Mouse (Mus musculus): ENCODE results near the gene Apoc3.

Apoc3 gene

DNA sequence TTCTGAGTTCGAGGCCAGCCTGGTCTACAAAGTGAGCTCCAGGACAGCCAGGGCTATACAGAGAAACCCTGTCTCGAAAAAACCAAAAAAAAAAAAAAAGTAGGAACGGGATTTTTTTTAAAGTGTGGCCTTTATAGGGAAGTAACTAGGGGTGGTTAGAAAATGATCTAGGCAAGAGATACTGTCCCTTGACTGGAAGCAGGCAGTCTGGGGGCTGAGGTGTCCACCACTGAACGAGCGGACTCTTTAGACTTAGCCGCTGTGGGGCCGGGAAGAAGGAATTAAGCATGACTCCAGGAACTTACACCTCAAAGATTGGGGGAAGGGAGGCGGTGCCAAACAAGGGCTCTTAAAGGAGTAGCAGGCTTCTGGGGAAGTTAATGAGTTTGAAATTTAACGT is 17.3 kb downstream of the Apoc3 start:
- Histone ChIP-seq H3K27me3 (ENCODE audit: control insufficient read depth, insufficient read depth, low read length, poor library complexity, severe bottlenecking) (no peaks in the 10 kb centered on the region), H3K36me3 (ENCODE audit: control insufficient read depth, insufficient read depth, low read length, poor library complexity, severe bottlenecking) (peaks cover 5% of the 10 kb centered on the region; the same call in 1 of the 2 replicates)
- no peak for DNase-seq (ENCODE audit: low read depth, low spot score)

DNA sequence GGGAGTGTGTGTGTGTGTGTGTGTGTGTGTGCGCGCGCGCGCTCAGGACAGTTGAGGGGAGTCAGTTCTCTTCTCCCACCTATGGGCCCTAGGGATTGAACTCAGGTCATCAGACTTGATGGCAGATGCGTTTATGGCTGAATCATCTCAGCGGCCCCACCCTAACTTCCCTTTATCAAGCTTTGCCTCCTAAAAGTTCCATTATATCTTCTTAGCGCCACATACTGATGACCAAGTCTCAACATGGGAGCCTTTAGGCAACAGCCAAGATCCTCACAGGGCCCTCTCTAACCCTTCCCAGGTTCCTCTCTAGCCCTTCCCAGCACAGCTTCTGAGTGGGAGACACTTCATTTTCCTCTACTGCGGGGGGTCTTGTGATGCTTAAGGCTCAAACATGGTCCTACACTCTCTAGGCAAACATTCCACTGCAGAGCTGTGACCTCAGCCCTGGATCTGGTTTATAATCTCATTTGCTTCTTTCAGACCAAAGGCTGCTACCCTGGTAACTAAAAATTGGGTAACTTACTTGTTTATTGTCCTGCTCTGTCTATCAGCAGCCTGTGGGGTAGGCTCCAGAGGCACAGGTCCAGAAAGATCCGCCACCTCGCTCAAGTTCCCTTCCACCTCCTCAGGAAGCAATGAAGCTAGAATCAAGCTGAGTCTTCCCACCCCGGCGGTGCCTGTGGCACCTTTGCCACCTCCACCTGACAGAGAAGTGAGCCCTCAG is 18.5 kb downstream of the Apoc3 start:
- no peaks in the 10 kb centered on the region for H3K27me3 ChIP-seq (ENCODE audit: control insufficient read depth, insufficient read depth, low read length, poor library complexity, severe bottlenecking)
- H3K36me3 ChIP-seq (ENCODE audit: control insufficient read depth, insufficient read depth, low read length, poor library complexity, severe bottlenecking): peaks cover 8% of the 10 kb centered on the region
- no peak for DNase-seq (ENCODE audit: low read depth, low spot score)

DNA sequence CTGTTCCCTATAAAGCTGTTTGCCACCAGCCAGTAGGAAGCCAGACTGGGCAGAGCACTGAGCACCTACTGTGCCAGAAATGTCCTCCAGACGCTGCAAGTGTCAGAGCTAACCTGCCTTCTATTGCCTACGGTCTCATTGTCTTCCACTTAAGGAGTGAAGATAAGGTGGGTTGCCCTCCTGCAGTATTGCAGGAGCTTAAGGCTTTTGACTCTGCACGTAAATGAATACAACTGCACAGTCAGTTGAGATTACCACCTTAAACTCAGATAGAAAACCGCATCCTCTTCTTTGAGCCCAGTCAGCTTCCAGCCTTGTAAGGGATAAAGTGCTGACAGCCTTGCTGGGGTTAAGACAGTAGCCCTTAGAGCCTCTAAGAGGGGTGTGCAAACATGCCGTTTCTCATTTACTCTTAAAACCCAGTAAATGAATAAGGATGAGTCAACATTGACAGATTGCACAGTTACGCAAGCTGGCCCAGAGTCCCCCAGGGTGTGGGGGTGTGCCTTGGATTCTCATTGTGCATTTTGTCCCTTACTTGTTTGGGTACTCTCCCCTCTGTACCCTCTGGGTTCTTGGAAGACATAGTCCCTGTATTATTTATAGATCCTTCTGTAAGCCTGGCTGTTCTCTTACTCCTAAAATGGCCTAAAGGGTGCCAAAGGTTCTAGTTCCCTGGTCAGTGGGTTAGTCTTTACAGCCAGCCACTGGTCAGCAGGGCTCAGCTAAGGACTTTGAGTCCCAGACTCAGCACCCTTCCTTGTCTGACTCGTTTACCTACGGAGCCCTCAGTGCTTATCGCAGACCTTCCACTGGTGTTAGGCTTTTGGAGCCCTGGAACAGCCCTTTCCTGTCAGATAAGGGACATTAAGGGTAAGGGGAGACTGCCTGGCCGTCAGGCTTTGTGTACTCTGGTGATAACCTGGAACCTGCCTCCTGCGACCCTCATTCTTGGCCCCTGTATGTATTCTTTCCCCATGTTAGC is 19.8 kb downstream of the Apoc3 start:
- H3K36me3 ChIP-seq (ENCODE audit: control insufficient read depth, insufficient read depth, low read length, poor library complexity, severe bottlenecking): peaks cover 5% of the 10 kb centered on the region
- no peaks in the 10 kb centered on the region for H3K27me3 ChIP-seq (ENCODE audit: control insufficient read depth, insufficient read depth, low read length, poor library complexity, severe bottlenecking)
- no peak for DNase-seq (ENCODE audit: low read depth, low spot score)

DNA sequence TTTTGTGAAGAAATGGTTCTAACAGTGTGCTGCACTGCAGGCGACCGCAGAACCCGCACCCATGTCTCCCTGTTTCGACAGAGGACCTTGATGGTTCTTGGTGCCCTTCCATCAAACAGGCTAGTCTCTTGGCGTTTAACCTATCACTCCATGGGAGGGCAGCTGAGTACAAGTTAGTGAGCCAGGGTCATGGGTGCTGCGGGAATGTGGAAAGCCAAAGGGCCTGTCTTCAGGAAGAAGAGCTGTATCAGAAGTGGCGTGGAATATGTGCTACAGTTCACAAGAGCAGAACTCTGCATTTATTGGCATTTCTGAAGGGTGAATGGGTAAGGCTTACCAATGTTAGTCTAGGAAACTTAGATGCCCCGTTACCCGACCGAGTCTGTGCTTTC is 20.5 kb downstream of the Apoc3 start:
- peaks cover 7% of the 10 kb centered on the region for H3K36me3 ChIP-seq (ENCODE audit: control insufficient read depth, insufficient read depth, low read length, poor library complexity, severe bottlenecking)
- no peaks in the 10 kb centered on the region for H3K27me3 ChIP-seq (ENCODE audit: control insufficient read depth, insufficient read depth, low read length, poor library complexity, severe bottlenecking)
- DNase-seq (ENCODE audit: low read depth, low spot score): no peak

DNA sequence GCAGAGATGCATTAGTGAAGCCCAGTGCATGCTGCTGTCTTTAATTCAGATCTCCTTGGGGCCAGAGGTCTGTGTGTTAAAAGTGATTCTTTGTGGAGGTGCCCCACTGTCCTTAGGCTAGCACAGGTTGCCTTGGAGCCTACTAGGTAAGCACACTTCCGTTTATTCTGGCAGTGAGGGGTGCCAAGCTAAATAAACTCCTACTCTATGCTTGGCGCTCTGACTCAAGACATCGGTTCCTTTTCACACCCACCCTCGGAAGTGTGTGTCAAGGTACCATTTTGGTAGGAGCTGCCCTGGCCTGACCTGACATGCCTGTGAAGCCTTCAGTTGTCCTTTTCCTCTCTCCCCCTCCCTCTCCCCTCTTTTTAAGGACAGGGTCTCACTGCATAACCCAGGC is 21.2 kb downstream of the Apoc3 start:
- H3K36me3 ChIP-seq (ENCODE audit: control insufficient read depth, insufficient read depth, low read length, poor library complexity, severe bottlenecking): peaks cover 7% of the 10 kb centered on the region
- DNase-seq (ENCODE audit: low read depth, low spot score): no peak
- no peaks in the 10 kb centered on the region for H3K27me3 ChIP-seq (ENCODE audit: control insufficient read depth, insufficient read depth, low read length, poor library complexity, severe bottlenecking)

DNA sequence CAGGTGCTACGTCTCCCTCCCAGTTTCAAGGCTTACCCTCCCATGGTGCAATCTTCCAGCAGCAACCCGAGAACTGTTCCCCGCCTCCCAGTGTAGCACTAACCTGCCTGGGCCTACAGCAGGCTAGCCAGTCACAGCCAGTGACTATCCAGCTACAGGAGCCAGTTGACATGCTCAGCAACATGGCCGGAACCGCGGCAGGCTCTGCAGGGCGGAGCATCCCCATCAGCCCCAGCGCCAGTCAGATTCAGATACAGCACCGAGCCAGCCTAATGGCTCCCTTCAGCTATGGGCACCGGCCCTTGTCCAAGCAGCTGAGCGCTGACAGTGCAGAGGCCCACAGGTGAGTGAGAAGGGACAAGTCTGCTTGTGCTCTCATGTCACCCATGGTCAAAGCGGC is 25.0 kb downstream of the Apoc3 start:
- Histone ChIP-seq H3K36me3 (ENCODE audit: control insufficient read depth, insufficient read depth, low read length, poor library complexity, severe bottlenecking) (peaks cover 10% of the 10 kb centered on the region), H3K27me3 (ENCODE audit: control insufficient read depth, insufficient read depth, low read length, poor library complexity, severe bottlenecking) (no peaks in the 10 kb centered on the region)
- no peak for DNase-seq (ENCODE audit: low read depth, low spot score)

DNA sequence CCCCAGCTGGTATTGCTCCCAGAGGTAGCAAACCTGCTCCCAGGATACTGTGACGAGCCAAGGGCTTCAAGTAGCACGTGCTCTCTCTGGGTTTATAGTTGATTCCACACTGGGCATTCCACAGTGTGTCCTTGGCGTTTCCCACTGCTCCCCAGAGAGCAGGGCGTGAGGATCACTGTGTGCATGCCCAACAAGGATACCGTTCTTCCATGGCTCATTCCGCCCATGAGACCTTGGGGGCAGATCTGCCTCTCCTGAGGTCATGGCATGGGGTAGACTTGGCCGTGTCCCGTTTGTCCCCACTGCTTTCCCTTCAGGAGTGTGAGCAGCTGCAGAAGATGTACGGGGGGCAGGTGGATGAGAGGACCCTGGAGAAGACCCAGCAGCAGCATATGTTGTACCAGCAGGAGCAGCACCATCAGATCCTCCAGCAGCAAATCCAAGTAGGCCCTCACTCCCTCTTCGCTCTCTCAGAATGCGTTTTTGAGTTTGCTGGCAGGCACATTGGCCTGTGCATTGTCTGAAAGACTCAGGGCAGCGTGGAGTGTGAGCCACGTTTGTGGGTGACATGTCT is 26.9 kb downstream of the Apoc3 start:
- DNase-seq (ENCODE audit: low read depth, low spot score): no peak
- H3K27me3 ChIP-seq (ENCODE audit: control insufficient read depth, insufficient read depth, low read length, poor library complexity, severe bottlenecking): no peaks in the 10 kb centered on the region
- H3K36me3 ChIP-seq (ENCODE audit: control insufficient read depth, insufficient read depth, low read length, poor library complexity, severe bottlenecking): peaks cover 10% of the 10 kb centered on the region

DNA sequence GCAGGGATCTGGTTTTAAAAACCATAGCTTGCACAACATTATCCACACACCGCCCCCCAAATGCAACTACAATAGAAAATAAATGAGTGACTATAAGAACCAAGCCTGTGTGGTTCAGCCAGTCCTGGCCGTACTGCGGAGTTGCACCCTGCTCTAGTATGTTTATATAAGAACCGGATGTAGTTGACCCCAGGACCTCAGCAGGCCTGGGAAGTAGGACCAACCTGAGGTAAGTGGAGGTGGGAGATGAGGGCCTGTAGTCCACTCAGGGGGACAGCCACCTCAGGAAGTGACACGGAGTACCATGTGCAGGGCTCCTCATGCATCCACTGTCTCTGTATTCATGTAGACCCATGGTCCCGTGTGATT is 28.0 kb downstream of the Apoc3 start:
- H3K27me3 ChIP-seq (ENCODE audit: control insufficient read depth, insufficient read depth, low read length, poor library complexity, severe bottlenecking): no peaks in the 10 kb centered on the region
- DNase-seq (ENCODE audit: low read depth, low spot score): no peak
- H3K36me3 ChIP-seq (ENCODE audit: control insufficient read depth, insufficient read depth, low read length, poor library complexity, severe bottlenecking): peaks cover 8% of the 10 kb centered on the region

DNA sequence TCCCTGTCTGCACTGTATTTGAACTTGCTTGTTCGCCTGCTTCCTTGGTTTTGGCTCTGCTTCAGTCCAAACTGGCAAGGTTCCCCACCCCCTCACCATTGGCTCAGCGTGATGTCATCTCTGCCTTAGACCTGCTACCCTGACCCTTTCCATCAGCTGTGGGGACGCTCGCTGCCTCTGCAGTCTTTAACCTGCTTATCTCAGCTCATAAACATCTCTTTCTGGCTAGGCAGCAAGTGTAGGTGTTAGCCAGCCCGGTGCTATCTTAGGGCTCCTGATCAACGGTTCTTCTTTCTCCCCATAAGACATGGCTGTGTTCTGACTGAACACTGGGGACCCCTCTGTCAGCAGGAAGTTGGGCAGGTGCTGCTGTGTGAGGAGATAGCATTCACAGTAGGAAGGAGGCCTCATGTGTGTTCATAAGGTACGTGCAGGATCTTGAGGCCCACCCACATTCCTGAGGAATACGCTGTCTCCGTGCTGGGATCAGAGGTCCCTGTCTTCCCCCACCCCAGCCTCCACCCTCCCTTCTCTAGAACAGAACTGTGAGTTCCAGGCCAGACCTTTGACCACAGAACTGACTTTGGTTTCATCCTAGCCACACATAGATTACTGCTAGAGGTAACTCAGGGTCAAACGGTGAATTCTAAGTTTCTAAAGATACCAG is 28.5 kb downstream of the Apoc3 start:
- Histone ChIP-seq H3K36me3 (ENCODE audit: control insufficient read depth, insufficient read depth, low read length, poor library complexity, severe bottlenecking) (peaks cover 6% of the 10 kb centered on the region), H3K27me3 (ENCODE audit: control insufficient read depth, insufficient read depth, low read length, poor library complexity, severe bottlenecking) (no peaks in the 10 kb centered on the region)
- no peak for DNase-seq (ENCODE audit: low read depth, low spot score)

DNA sequence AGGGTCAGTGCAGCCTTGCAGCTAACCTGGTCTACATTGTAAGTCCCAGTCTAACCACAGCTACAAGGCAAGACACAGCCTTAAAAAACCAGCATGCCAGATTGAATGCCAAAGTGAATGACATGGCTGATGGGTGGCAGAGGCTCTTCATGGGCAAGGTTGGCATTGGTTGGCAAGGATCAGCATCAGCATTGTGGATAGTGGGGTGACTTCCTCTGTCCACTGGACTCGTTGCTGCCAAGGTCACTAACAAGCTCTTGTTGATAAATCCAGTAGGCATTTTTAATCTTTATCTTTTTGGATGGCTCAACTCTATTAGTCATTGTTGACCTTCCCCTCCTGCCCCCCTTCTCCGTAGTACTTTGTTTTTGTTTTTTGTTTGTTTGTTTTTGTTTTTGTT is 35.8 kb downstream of the Apoc3 start:
- peaks cover 3% of the 10 kb centered on the region for H3K36me3 ChIP-seq (ENCODE audit: control insufficient read depth, insufficient read depth, low read length, poor library complexity, severe bottlenecking)
- H3K27me3 ChIP-seq (ENCODE audit: control insufficient read depth, insufficient read depth, low read length, poor library complexity, severe bottlenecking): no peaks in the 10 kb centered on the region
- DNase-seq (ENCODE audit: low read depth, low spot score): no peak

DNA sequence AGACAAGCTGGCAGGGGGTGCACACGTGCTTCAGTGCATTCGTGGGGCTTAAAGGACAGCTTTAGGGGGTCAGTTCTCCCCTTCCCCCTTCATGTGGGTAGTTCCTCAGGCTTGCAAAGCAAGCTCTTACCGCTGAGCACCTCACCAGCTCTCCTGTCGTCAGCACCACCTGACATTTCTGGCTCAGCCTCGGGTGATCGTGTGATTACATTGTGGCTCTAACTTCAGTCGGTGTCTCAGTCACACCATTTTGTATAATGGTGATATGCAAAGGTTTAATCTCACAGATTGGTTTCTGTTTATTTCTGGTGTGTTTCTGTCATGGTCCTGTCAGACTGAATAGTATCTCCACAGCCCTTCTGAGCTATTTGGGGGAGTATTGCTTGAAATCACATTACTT is 36.5 kb downstream of the Apoc3 start:
- no peaks in the 10 kb centered on the region for H3K27me3 ChIP-seq (ENCODE audit: control insufficient read depth, insufficient read depth, low read length, poor library complexity, severe bottlenecking)
- DNase-seq (ENCODE audit: low read depth, low spot score): no peak
- H3K36me3 ChIP-seq (ENCODE audit: control insufficient read depth, insufficient read depth, low read length, poor library complexity, severe bottlenecking): peaks cover 3% of the 10 kb centered on the region

DNA sequence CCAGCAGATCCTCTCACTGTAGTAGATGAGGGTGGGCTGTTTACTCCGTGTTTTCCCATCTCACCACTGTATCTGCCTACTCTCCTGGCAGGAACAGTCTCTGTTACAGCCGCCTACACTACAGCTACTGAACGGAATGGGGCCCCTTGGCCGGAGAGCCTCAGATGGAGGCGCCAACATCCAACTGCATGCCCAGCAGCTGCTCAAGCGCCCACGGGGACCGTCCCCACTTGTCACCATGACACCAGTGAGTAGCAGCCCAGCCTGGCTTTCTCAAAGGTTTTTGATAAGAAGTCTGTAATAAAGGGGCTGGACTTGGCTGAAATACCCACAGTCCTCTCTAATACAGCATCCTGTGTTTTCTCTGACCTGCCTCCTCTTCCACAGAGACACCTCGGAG is 37.0 kb downstream of the Apoc3 start:
- Histone ChIP-seq H3K36me3 (ENCODE audit: control insufficient read depth, insufficient read depth, low read length, poor library complexity, severe bottlenecking) (peaks cover 3% of the 10 kb centered on the region), H3K27me3 (ENCODE audit: control insufficient read depth, insufficient read depth, low read length, poor library complexity, severe bottlenecking) (no peaks in the 10 kb centered on the region)
- no peak for DNase-seq (ENCODE audit: low read depth, low spot score)

DNA sequence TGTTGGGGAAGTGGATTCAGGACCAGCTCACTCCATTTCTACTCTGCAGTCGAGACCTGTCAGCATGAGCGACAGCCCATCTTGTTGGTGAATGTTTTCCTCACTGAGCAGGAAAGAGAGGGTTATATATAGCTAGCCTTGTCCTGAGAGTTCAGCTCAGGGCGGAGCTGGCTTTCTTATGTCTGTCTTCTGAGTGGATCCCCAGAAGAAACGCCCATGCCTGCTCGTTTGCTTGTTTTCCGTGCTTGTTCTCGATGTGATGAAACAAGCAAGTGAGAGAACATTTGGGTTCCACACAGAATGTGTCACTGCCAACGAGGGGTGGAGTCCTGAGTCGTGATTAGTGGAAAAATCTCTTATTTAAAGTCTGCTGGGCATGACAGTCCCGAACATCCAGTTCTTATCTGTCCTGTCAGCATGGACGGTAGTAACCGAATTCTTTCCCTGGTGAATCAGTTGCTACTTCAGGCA is 38.7 kb downstream of the Apoc3 start:
- Histone ChIP-seq H3K27me3 (ENCODE audit: control insufficient read depth, insufficient read depth, low read length, poor library complexity, severe bottlenecking) (no peaks in the 10 kb centered on the region), H3K36me3 (ENCODE audit: control insufficient read depth, insufficient read depth, low read length, poor library complexity, severe bottlenecking) (peaks cover 3% of the 10 kb centered on the region)
- DNase-seq (ENCODE audit: low read depth, low spot score): no peak

DNA sequence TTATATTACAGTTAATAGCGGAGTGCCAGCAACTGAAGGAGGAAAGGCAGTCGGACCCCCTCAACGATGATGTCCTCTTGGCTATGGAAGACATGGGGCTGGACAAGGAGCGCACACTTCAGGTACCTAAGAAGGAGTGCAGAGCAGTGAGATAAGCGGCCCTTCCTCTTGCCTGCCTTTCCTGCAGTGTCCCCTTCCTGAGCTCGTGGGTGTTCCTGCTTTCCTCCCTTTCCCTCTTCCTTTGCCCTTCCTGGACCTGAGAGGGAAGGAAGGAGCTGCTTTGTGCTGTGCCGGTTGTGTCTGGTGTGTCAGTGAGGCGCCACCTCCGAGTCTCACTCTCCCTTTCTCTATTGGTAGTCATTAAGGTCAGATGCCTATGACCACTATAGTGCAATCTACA is 40.6 kb downstream of the Apoc3 start:
- Histone ChIP-seq H3K27me3 (ENCODE audit: control insufficient read depth, insufficient read depth, low read length, poor library complexity, severe bottlenecking) (no peaks in the 10 kb centered on the region), H3K36me3 (ENCODE audit: control insufficient read depth, insufficient read depth, low read length, poor library complexity, severe bottlenecking) (peaks cover 3% of the 10 kb centered on the region)
- no peak for DNase-seq (ENCODE audit: low read depth, low spot score)

Data from splenic B cell, adult 2 months (primary cell).